Mouse (Mus musculus) NIH3T3 (cell line): ENCODE measurements around the gene Podn.
"Not testable (repeated sequence)": the region's sequence is repeated elsewhere in the genome, so short reads cannot be mapped to it uniquely, and the experiment has no call there.

Experiments
- DNase-seq: peaks from one replicate; pipeline ENCODE4 v3.0.0-alpha.2; 2012; ENCODE audit warnings: low read depth

The Podn gene

GRCm38 (mm10) chr4:108096345-108096744 lies at the start of gene Podn:
Gene Podn, minus strand, starts transcription at chr4:108096445.
- DNase-seq = no peak

- DNase-seq = not testable (repeated sequence)
Observed at GRCm38 (mm10) chr4:108145554-108145953, 49.3 kb upstream of the Podn start.

GRCm38 (mm10) chr4:108144880-108145279 lies 48.6 kb upstream of the Podn start, which contains the start of gene Scp2:
Gene Scp2, minus strand, starts transcription at chr4:108144998.
- no peak for DNase-seq

GRCm38 (mm10) chr4:108143778-108144177 lies 47.5 kb upstream of the Podn start:
- no peak for DNase-seq

GRCm38 (mm10) chr4:108143178-108143577 lies 46.9 kb upstream of the Podn start:
- DNase-seq = peak; percentile 52

GRCm38 (mm10) chr4:108136938-108137337 lies 40.7 kb upstream of the Podn start:
- no peak for DNase-seq

- DNase-seq = no peak
Observed at GRCm38 (mm10) chr4:108130452-108130851, 34.2 kb upstream of the Podn start.

GRCm38 (mm10) chr4:108128339-108128738 lies 32.1 kb upstream of the Podn start:
- DNase-seq = no peak

- DNase-seq = no peak
Observed at GRCm38 (mm10) chr4:108127516-108127915, 31.3 kb upstream of the Podn start.

GRCm38 (mm10) chr4:108126260-108126659 lies 30.0 kb upstream of the Podn start:
- DNase-seq = no peak

- no peak for DNase-seq
Observed at GRCm38 (mm10) chr4:108124104-108124503, 27.9 kb upstream of the Podn start.

GRCm38 (mm10) chr4:108117924-108118876 lies 22.0 kb upstream of the Podn start:
- peak; percentile 99 for DNase-seq

GRCm38 (mm10) chr4:108117488-108117887 lies 21.2 kb upstream of the Podn start:
- peak; percentile 59 for DNase-seq

- no peak for DNase-seq
Observed at GRCm38 (mm10) chr4:108116466-108116865, 20.2 kb upstream of the Podn start.

- DNase-seq = peak; percentile 64
Observed at GRCm38 (mm10) chr4:108110706-108111105, 14.5 kb upstream of the Podn start.

GRCm38 (mm10) chr4:108109728-108110127 lies 13.5 kb upstream of the Podn start:
- no peak for DNase-seq

- DNase-seq = no peak
Observed at GRCm38 (mm10) chr4:108092741-108093397, 3.4 kb downstream of the Podn start.

- DNase-seq = no peak
Observed at GRCm38 (mm10) chr4:108083993-108084392, 12.3 kb downstream of the Podn start.

- no peak for DNase-seq
Observed at GRCm38 (mm10) chr4:108083032-108083735, 13.1 kb downstream of the Podn start.

GRCm38 (mm10) chr4:108082401-108082806 lies 13.8 kb downstream of the Podn start:
- DNase-seq = no peak

- DNase-seq = no peak
Observed at GRCm38 (mm10) chr4:108080876-108081275, 15.4 kb downstream of the Podn start.

GRCm38 (mm10) chr4:108079762-108080161 lies 16.5 kb downstream of the Podn start:
- peak; percentile 86 for DNase-seq
